ENCODE assay signal across 8 mouse cellular contexts in the genomic region with DNA sequence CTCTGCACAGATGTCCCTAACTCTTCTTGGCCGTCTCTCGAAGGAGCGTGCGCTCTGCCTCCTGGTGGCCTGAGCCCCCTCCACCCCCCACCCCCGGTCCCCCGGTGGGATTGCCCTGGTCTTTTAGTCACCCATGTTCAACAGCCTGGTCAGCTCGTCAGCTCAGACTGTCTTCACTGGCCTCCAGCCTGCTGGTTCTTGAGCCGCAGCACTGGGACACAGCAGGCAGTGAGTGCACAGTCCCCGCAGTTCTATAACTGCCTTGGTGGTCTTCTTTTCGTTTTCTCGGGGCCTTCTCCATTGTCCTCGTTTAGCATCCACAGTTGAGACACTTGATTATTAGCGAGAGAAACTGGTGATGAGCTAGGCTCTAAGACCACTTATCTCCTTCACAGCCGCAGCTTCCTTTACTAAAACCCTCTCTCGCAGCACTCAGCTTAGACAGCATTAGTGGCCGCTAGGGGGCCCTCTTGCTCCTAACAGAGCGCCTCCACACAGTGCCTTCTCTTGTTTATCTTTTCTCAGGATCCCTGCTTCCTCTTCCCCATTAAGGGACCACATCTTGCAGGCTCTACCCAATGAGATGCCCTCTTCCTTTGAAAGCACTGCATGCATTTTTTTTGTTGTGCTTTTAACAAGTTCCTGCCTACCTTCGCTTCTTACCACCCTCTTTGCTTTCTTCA. TPM values are rescaled to one million over a fixed set of nuclear protein-coding genes. Genes with fewer than 3 reads are reported as not detected.
DNase-seq lines count a peak whose midpoint lies in the region; ATAC-seq and TF ChIP-seq lines count a peak whose summit lies in the region.

No protein-coding gene starts in this region.

- no peaks in the 10 kb centered on the region; the same call in 1 of the 2 replicates for H3K4me1 ChIP-seq in forebrain, embryonic 11.5 days (replicated peaks; ENCODE audit: control insufficient read depth, insufficient read depth, low read length)
- H3K4me1 ChIP-seq in heart, embryonic 16.5 days (ENCODE audit: control insufficient read depth, insufficient read depth, low read length): peaks cover 9% of the 10 kb centered on the region; the same call in 1 of the 2 replicates
- peaks cover 24% of the 10 kb centered on the region for H3K4me1 ChIP-seq in neural tube, embryonic 15.5 days

- no peak overlapping the region for H3K4me2 ChIP-seq in forebrain, embryonic 11.5 days (ENCODE audit: low read depth, low read length, severe bottlenecking)
- peak overlapping the region; percentile 34; the same call in 1 of the 2 replicates for H3K4me2 ChIP-seq in heart, embryonic 16.5 days (ENCODE audit: low read depth, low read length)
- no peak overlapping the region for H3K4me2 ChIP-seq in neural tube, embryonic 15.5 days

- ATAC-seq in CD4-positive, CD25-positive, alpha-beta regulatory T cell, adult 4 months: peak; percentile 67
- peak; percentile 66; the same call in 1 of the 2 replicates for ATAC-seq in forebrain, embryonic 11.5 days (replicated peaks; ENCODE audit: low FRiP score)
- ATAC-seq in heart, embryonic 16.5 days (replicated peaks; ENCODE audit: extremely low read depth, insufficient read depth, low FRiP score): peak; percentile 77
- ATAC-seq in neural tube, embryonic 15.5 days (ENCODE audit: low FRiP score): peak; percentile 72

- H3K36me3 ChIP-seq in forebrain, embryonic 11.5 days (ENCODE audit: control insufficient read depth, insufficient read depth, low read length): no peaks in the 10 kb centered on the region
- H3K36me3 ChIP-seq in heart, embryonic 16.5 days (ENCODE audit: control insufficient read depth, insufficient read depth): no peaks in the 10 kb centered on the region
- no peaks in the 10 kb centered on the region; the same call in 1 of the 2 replicates for H3K36me3 ChIP-seq in neural tube, embryonic 15.5 days

- H3K9ac ChIP-seq in forebrain, embryonic 11.5 days (ENCODE audit: low read length): no peak overlapping the region
- H3K9ac ChIP-seq in heart, embryonic 16.5 days (ENCODE audit: low read length): no peak overlapping the region; the same call in 1 of the 2 replicates
- H3K9ac ChIP-seq in neural tube, embryonic 15.5 days (replicated peaks): no peak overlapping the region

- peak; percentile 87 for DNase-seq in brain, embryonic 14.5 days (ENCODE audit: low read depth)
- peak; percentile 87 for DNase-seq in forebrain, embryonic 11.5 days (ENCODE audit: low spot score)
- peak; percentile 74 for DNase-seq in kidney, postnatal 14 days
- DNase-seq in lung, adult 18-20 months: peak; percentile 60 to 72
- DNase-seq in thymus, postnatal 0 days (ENCODE audit: low spot score): peak; percentile 81

- TF ChIP-seq POLR2A in brain, embryonic 14.5 days (IDR thresholded peaks at IDR 0.05; ENCODE audit: borderline replicate concordance, extremely low read depth, insufficient read depth, insufficient read length, poor library complexity, severe bottlenecking): no peak

- TF ChIP-seq CTCF in brain, embryonic 14.5 days (IDR thresholded peaks at IDR 0.05; ENCODE audit: borderline replicate concordance, extremely low read depth, insufficient read depth, insufficient read length): peak; percentile 78

- WGBS in forebrain, embryonic 11.5 days: 24% methylated on average over 18 of the region's 18 CpGs
- WGBS in heart, embryonic 16.5 days: 33% methylated on average over 18 of the region's 18 CpGs
- 32% methylated on average over 18 of the region's 18 CpGs for WGBS in neural tube, embryonic 15.5 days

- no peak overlapping the region for H3K27ac ChIP-seq in forebrain, embryonic 11.5 days (ENCODE audit: low read depth, low read length)
- no peak overlapping the region for H3K27ac ChIP-seq in heart, embryonic 16.5 days (ENCODE audit: low read length)
- H3K27ac ChIP-seq in neural tube, embryonic 15.5 days (replicated peaks): no peak overlapping the region

- no peak overlapping the region for H3K4me3 ChIP-seq in forebrain, embryonic 11.5 days (ENCODE audit: low read depth, low read length)
- H3K4me3 ChIP-seq in heart, embryonic 16.5 days (ENCODE audit: low read length): no peak overlapping the region
- H3K4me3 ChIP-seq in neural tube, embryonic 15.5 days (replicated peaks): no peak overlapping the region

- no peaks in the 10 kb centered on the region for H3K27me3 ChIP-seq in forebrain, embryonic 11.5 days (ENCODE audit: control insufficient read depth, insufficient read depth, low read length)
- no peaks in the 10 kb centered on the region for H3K27me3 ChIP-seq in heart, embryonic 16.5 days (ENCODE audit: control insufficient read depth, insufficient read depth, low read length)
- H3K27me3 ChIP-seq in neural tube, embryonic 15.5 days (replicated peaks): no peaks in the 10 kb centered on the region

- no peaks in the 10 kb centered on the region for H3K9me3 ChIP-seq in forebrain, embryonic 11.5 days (ENCODE audit: control insufficient read depth, low read length)
- no peaks in the 10 kb centered on the region for H3K9me3 ChIP-seq in heart, embryonic 16.5 days (replicated peaks; ENCODE audit: control insufficient read depth, low read length)
- H3K9me3 ChIP-seq in neural tube, embryonic 15.5 days (replicated peaks): no peaks in the 10 kb centered on the region

RNA-seq across cellular contexts. Expression of gene Tsc22d1, which starts 52.0 kb away (rescaled TPM):
- 1 to 10 TPM; 9.0 to 9.2 TPM for polyA plus RNA-seq in CD4-positive, CD25-positive, alpha-beta regulatory T cell, adult 4 months (2017; shearing (Covaris generic))
- polyA plus RNA-seq in brain, embryonic 14.5 days (2012; rRNA removed): 563 and 565 TPM in 2 replicates
- 484 and 510 TPM in 2 replicates for polyA plus RNA-seq in forebrain, embryonic 11.5 days (2014; fragmentation: Nextera tagmentation; extraction: Ambion mirVana)
- polyA plus RNA-seq in heart, embryonic 16.5 days (2015; fragmentation: Nextera tagmentation; extraction: Ambion mirVana): 347 and 367 TPM in 2 replicates
- polyA plus RNA-seq in neural tube, embryonic 15.5 days (2015; fragmentation: Nextera tagmentation; extraction: Ambion mirVana): 773 and 880 TPM in 2 replicates
- polyA plus RNA-seq in thymus, postnatal 0 days (2015; fragmentation: Nextera tagmentation; extraction: Ambion mirVana): 320 and 360 TPM in 2 replicates

Comparison
In these comparisons a context has a peak if more than half of its experiments do, and no peak if none do; other contexts are left out.
1. RNA of gene Tsc22d1, which starts 52.0 kb away (polyA plus RNA-seq): 773 to 880 TPM in neural tube, embryonic 15.5 days, 563 to 565 TPM in brain, embryonic 14.5 days, 484 to 510 TPM in forebrain, embryonic 11.5 days, 347 to 367 TPM in heart, embryonic 16.5 days and 320 to 360 TPM in thymus, postnatal 0 days; 9.0 to 9.2 TPM in CD4-positive, CD25-positive, alpha-beta regulatory T cell, adult 4 months; every median in the first group is over 10 times any median in the second.
2. Peak in every context shown above with its lines, with median percentiles within 50 percentile points of each other: ATAC-seq and DNase-seq.